Mouse (Mus musculus) stomach, postnatal 0 days (tissue): ENCODE measurements around the gene Kcna5.
A peak's percentile ranks its signal among the peaks of the same experiment; 100 is the strongest.

Experiments used
- CTCF ChIP-seq: IDR thresholded peaks from 2 replicates; pipeline ENCODE4 v1.5.1; 2016; ENCODE audit warnings: antibody characterized with exemption, low read depth, mild to moderate bottlenecking, moderate library complexity
- EP300 ChIP-seq: optimal IDR thresholded peaks from 2 replicates; pipeline ENCODE3; 2016; ENCODE audit warnings: antibody characterized with exemption

GRCm38 (mm10) chr6:126553812-126554211, 18.6 kb upstream of the Kcna5 start:
- TF ChIP-seq CTCF (peak; percentile 74), EP300 (no peak)
